Mouse (Mus musculus): Measurements from ENCODE around the gene Dcst2. TPM values are rescaled to one million over a fixed set of nuclear protein-coding genes. Genes with fewer than 3 reads are reported as not detected.

The Dcst2 gene
- polyA plus RNA-seq, 1 experiment from 2014 or later = 10.0 TPM

GRCm38 (mm10) chr3:89321183-89322130, 40.3 kb upstream of the Dcst2 start:
- Histone ChIP-seq H3K4me1 (replicated peaks; ENCODE audit: control insufficient read depth, insufficient read depth, low read length) (peaks cover 8% of the 10 kb centered on the region; the same call in 1 of the 2 replicates), H3K9ac (ENCODE audit: low read depth, low read length) (no peak overlapping the region; the same call in 1 of the 2 replicates), H3K4me2 (replicated peaks; ENCODE audit: low read depth) (peak overlapping the region; percentile 100), H3K27me3 (replicated peaks; ENCODE audit: control insufficient read depth, insufficient read depth, low read length) (peaks cover 41% of the 10 kb centered on the region), H3K9me3 (ENCODE audit: control insufficient read depth) (no peaks in the 10 kb centered on the region), H3K36me3 (ENCODE audit: control insufficient read depth, insufficient read depth) (no peaks in the 10 kb centered on the region), H3K4me3 (ENCODE audit: low read depth, low read length) (peak overlapping the region; percentile 59), H3K27ac (ENCODE audit: low read depth, low read length) (no peak overlapping the region)
- no peak for TF ChIP-seq CTCF (IDR thresholded peaks at IDR 0.05; ENCODE audit: low read depth)
- ATAC-seq = no peak; the same call in 1 of the 2 replicates
- WGBS = under 1% methylated on average over 58 of the region's 66 CpGs

- Histone ChIP-seq H3K4me1 (replicated peaks; ENCODE audit: control insufficient read depth, insufficient read depth, low read length) (peaks cover 7% of the 10 kb centered on the region; the same call in 1 of the 2 replicates), H3K4me2 (replicated peaks; ENCODE audit: low read depth) (peak overlapping the region; percentile 100), H3K4me3 (ENCODE audit: low read depth, low read length) (peak overlapping the region; percentile 59), H3K27ac (ENCODE audit: low read depth, low read length) (no peak overlapping the region), H3K9me3 (ENCODE audit: control insufficient read depth) (no peaks in the 10 kb centered on the region), H3K27me3 (replicated peaks; ENCODE audit: control insufficient read depth, insufficient read depth, low read length) (peaks cover 41% of the 10 kb centered on the region), H3K9ac (ENCODE audit: low read depth, low read length) (no peak overlapping the region), H3K36me3 (ENCODE audit: control insufficient read depth, insufficient read depth) (no peaks in the 10 kb centered on the region)
- WGBS = 5% methylated on average over 14 of the region's 14 CpGs
- ATAC-seq = no peak
- TF ChIP-seq CTCF (IDR thresholded peaks at IDR 0.05; ENCODE audit: low read depth) = no peak
These were observed 39.7 kb upstream of the Dcst2 start for GRCm38 (mm10) chr3:89322131-89322500.

GRCm38 (mm10) chr3:89322514-89323165, 39.1 kb upstream of the Dcst2 start, which contains the start of gene Efna3:
Gene Efna3, minus strand, starts transcription at chr3:89322965.
- no peak within 1 kb of the TSS for H3K27ac ChIP-seq (ENCODE audit: low read depth, low read length)
- no peak within 1 kb of the TSS for H3K9ac ChIP-seq (ENCODE audit: low read depth, low read length)
- peaks cover 7% of the 10 kb centered on the region; the same call in 1 of the 2 replicates for H3K4me1 ChIP-seq (replicated peaks; ENCODE audit: control insufficient read depth, insufficient read depth, low read length)
- ATAC-seq = peak; percentile 23; the same call in 1 of the 2 replicates
- peak within 1 kb of the TSS; percentile 59 for H3K4me3 ChIP-seq (ENCODE audit: low read depth, low read length)
- H3K9me3 ChIP-seq (ENCODE audit: control insufficient read depth) = no peaks in the 10 kb centered on the region
- WGBS = under 1% methylated on average over 52 of the region's 53 CpGs
- no peak for TF ChIP-seq CTCF (IDR thresholded peaks at IDR 0.05; ENCODE audit: low read depth)
- peaks cover 41% of the 10 kb centered on the region for H3K27me3 ChIP-seq (replicated peaks; ENCODE audit: control insufficient read depth, insufficient read depth, low read length)
- peak within 1 kb of the TSS; percentile 100 for H3K4me2 ChIP-seq (replicated peaks; ENCODE audit: low read depth)
- H3K36me3 ChIP-seq (ENCODE audit: control insufficient read depth, insufficient read depth) = no peaks in the 10 kb centered on the region

GRCm38 (mm10) chr3:89325882-89326281, 35.9 kb upstream of the Dcst2 start:
- no peaks in the 10 kb centered on the region for H3K9me3 ChIP-seq (ENCODE audit: control insufficient read depth)
- no peak overlapping the region for H3K4me2 ChIP-seq (replicated peaks; ENCODE audit: low read depth)
- H3K27me3 ChIP-seq (replicated peaks; ENCODE audit: control insufficient read depth, insufficient read depth, low read length) = peaks cover 12% of the 10 kb centered on the region
- H3K36me3 ChIP-seq (ENCODE audit: control insufficient read depth, insufficient read depth) = no peaks in the 10 kb centered on the region
- WGBS = 93% methylated on average over 8 of the region's 8 CpGs
- H3K4me3 ChIP-seq (ENCODE audit: low read depth, low read length) = no peak overlapping the region
- TF ChIP-seq CTCF (IDR thresholded peaks at IDR 0.05; ENCODE audit: low read depth) = no peak
- no peak for ATAC-seq
- no peak overlapping the region for H3K9ac ChIP-seq (ENCODE audit: low read depth, low read length)
- no peak overlapping the region for H3K27ac ChIP-seq (ENCODE audit: low read depth, low read length)
- peaks cover 1% of the 10 kb centered on the region; the same call in 1 of the 2 replicates for H3K4me1 ChIP-seq (replicated peaks; ENCODE audit: control insufficient read depth, insufficient read depth, low read length)

- H3K36me3 ChIP-seq (ENCODE audit: control insufficient read depth, insufficient read depth) = no peaks in the 10 kb centered on the region
- ATAC-seq = no peak
- no peak for TF ChIP-seq CTCF (IDR thresholded peaks at IDR 0.05; ENCODE audit: low read depth)
- H3K9ac ChIP-seq (ENCODE audit: low read depth, low read length) = no peak overlapping the region
- no peaks in the 10 kb centered on the region for H3K9me3 ChIP-seq (ENCODE audit: control insufficient read depth)
- no peak overlapping the region for H3K27ac ChIP-seq (ENCODE audit: low read depth, low read length)
- H3K4me1 ChIP-seq (replicated peaks; ENCODE audit: control insufficient read depth, insufficient read depth, low read length) = no peaks in the 10 kb centered on the region
- no peak overlapping the region for H3K4me3 ChIP-seq (ENCODE audit: low read depth, low read length)
- WGBS = 31% methylated on average over 9 of the region's 9 CpGs
- no peaks in the 10 kb centered on the region; the same call in 1 of the 2 replicates for H3K27me3 ChIP-seq (replicated peaks; ENCODE audit: control insufficient read depth, insufficient read depth, low read length)
- no peak overlapping the region for H3K4me2 ChIP-seq (replicated peaks; ENCODE audit: low read depth)
These were observed 34.4 kb upstream of the Dcst2 start for GRCm38 (mm10) chr3:89327371-89327870.

- TF ChIP-seq CTCF (IDR thresholded peaks at IDR 0.05; ENCODE audit: low read depth) = no peak
- no peaks in the 10 kb centered on the region for H3K27me3 ChIP-seq (replicated peaks; ENCODE audit: control insufficient read depth, insufficient read depth, low read length)
- H3K4me1 ChIP-seq (replicated peaks; ENCODE audit: control insufficient read depth, insufficient read depth, low read length) = no peaks in the 10 kb centered on the region
- H3K9me3 ChIP-seq (ENCODE audit: control insufficient read depth) = no peaks in the 10 kb centered on the region
- WGBS = 14% methylated on average over 4 of the region's 4 CpGs
- no peak overlapping the region for H3K4me2 ChIP-seq (replicated peaks; ENCODE audit: low read depth)
- ATAC-seq = no peak
- H3K27ac ChIP-seq (ENCODE audit: low read depth, low read length) = no peak overlapping the region
- peaks cover 5% of the 10 kb centered on the region for H3K36me3 ChIP-seq (ENCODE audit: control insufficient read depth, insufficient read depth)
- no peak overlapping the region for H3K4me3 ChIP-seq (ENCODE audit: low read depth, low read length)
- no peak overlapping the region for H3K9ac ChIP-seq (ENCODE audit: low read depth, low read length)
These were observed 33.2 kb upstream of the Dcst2 start for GRCm38 (mm10) chr3:89328623-89329022.
